Mouse (Mus musculus) cerebellum, postnatal 4 days (tissue): ENCODE data around the gene Gm8104.
"Not testable (repeated sequence)": the region's sequence is repeated elsewhere in the genome, so short reads cannot be mapped to it uniquely, and the experiment has no call there.

ENCODE experiments used
- DNase-seq, 2 experiments: peaks; one replicate each; pipeline ENCODE4 v3.0.0; 2022; ENCODE audit warnings: low spot score in 2 of 2, mixed read lengths in 1 of 2

Gm8104 gene

DNA sequence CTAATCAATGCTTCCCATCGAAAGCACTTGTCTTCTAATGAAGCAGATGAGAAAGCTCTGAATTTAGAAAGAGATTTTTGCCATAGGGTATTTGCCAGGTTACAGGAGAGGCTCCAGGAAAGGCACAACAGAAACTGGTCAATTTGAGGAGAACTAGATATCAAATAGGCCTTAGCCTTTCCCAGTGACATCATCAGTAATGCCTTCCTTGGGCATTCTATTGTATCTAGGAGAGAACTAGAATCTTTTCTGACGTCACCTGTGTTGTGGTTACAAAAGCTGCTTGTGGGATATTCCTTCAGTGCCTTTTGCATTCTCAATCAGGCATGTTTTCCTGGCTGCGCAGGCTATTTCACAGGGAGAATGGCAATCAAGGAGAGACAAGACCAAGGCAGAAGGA, at the start of gene Gm8104:
TSS of gene Gm8104 (plus strand) at position 301 of the 400 bp plus-strand sequence.
- not testable (repeated sequence) for DNase-seq

DNA sequence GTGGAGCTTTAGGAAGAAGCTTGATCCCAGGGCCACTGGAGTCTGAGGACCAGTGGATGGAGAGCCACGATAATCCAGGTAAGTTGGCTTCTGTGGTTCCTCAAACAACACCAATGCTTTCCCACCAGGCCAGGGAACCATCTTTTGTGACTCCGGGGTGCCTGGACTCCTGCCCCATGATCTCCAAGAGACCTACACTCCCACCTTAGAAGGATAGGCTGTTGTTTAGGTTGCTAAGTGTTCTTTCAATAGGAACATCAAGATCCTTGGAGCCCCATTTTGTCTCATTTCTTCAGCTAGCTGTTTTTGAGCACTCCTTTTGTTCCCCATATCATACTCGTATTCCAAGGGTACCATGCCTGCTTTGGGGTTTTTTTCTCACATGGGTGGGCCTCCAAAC, 42.3 kb upstream of the Gm8104 start:
- not testable (repeated sequence) for DNase-seq

DNA sequence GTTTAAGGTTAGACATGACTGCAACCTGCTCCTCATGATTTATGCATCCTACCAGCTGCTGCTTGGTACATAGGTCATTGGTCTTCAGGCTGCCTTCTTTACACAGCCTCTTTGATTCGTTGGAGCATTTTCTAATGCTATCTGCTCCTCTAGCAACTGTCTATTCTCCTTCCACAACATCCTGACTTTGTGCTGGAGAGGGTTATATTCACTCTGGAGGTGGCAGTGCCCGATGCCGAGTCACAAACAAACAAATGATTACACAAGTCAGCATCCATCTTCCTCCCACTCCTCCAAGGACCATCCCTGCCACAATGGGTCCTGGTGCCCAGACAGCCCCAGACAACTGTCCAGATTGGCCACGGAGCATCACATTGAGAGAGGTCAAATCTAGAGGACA, 40.2 kb upstream of the Gm8104 start:
- DNase-seq, result peak in 1 of 2 experiments; percentile 17

DNA sequence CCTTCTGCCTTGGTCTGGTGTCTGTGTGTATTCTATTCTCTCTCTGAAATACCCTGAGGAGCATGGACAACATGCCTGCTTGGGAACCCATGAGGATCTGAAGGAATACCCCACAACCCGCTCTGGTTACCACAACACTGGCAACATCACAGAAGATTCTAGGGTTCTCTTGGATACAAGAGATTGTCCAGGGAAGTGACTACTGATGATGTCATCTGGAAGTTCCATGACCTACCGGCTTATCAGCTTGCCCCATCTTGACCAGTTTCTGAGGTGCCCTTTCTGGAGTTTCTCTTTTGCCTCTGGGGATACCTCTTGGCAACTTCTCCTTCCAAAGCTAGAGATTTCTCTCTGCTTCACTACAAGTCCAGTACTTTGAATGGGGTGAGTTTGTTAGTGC, 23.9 kb upstream of the Gm8104 start, which contains the start of gene Gm8094:
TSS of gene Gm8094 (minus strand) at position 101 of the 400 bp plus-strand sequence.
- DNase-seq, result not testable (repeated sequence)

DNA sequence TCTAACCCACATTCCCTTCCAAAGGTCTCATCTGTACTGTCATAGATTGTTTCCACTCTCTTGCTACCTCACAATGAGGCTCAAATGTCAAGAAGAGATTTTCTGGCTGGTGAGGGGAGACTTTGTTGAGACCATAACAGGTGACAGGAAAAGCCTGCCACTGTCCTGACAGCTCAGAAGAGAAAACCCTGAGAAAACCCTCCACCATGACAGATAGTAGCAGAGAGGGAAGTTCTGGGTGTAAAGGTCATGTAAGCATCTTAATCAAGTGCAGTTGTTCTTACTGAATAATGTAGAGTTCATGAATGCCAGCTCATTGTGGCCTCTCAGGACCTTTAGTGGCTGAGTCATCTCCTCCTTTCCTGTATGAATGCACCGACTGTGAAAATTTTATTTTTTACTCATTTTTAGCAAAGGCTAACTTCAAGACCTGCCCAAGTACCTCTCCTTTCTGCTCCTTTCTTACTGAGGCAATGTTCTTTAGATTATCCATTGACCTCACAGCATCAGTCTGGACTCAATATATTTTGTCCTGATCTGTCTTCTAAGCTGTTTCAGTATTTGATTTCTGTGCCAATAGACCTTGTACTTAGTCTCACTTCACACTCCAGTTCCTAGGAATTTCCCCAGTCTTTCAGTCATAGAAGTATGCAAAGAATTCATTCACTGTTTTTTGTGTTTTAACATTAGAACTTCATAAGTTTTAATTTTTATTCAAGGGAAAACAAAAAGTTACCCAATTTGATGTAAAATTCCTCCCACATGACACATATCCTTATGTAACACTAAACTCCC, 15.3 kb upstream of the Gm8104 start:
- DNase-seq, result not testable (repeated sequence)

DNA sequence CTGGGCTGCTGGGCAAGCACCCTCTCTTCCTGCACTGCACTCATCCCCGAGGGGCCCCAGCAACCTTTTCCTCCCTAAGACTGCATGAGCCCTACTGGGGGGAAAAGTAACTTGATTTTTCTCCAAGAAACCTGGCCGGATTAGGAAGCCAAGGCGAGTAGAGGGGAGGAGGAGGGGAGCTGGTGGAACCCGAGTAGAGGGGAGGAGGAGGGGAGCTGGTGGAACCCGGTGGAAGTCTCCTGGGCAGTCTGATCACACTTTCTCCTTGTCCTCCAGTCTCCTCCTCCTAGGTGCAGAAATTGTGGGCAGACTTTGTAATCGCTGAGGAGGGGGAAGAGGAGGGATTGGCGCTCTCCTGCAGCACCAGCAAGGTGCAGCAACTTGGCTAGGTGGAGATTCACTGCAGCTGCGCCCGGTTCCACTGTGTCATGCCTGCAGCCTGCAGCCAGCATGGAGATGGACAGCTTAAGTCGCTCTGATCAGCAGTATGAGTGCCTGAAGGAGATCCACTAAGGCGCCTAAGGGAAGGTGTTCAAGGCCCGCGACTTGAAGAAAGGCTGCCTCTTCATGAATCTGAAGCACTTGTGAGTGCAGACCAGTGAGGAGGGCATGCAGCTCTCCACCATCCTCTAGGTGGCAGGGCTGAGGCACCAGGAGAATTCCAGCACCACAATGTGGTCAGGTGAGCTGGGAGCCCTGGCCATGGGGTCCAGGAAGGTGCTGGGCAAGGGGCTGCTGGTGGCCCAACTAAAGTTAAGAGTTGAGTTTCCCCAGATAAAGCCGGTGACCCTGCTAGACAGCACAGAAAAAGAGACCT, 11.1 kb upstream of the Gm8104 start:
- DNase-seq, result not testable (repeated sequence)

DNA sequence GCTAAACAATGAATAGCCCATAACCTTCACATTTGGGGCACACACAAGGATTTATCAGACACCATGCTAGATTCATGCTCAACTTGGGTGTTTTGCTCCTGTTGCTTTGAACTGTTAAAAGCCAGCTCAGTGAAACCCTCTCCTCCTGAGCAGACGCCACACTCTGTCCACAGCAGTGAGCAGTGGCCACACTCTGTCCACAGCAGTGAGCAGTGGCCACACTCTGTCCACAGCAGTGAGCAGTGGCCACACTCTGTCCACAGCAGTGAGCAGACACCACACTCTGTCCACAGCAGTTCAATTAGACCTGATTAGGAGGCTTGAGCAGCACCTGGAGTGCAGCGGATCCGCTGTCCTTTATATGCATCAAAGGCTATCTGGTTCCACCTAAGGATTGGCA, 19.3 kb downstream of the Gm8104 start:
- not testable (repeated sequence) for DNase-seq

DNA sequence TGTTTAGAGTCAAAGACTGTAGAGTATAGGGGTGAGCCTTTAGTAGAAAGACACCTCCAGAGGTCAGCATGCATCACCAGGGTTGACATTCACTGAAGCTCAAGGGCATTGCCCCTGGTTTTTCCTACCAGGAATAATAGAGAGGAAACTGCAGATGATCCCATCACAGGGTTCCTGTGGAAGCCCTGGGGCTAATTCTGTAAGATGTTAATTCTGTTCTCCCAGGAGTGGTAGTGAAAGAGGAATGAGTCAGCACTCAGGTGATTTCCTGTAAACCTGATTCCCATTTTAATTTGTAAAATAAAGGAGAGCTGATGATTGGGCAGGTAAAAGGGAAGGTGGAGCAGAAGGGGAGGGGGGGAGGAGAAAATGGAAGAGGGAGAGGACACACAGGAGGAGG, 25.9 kb downstream of the Gm8104 start:
- DNase-seq, result not testable (repeated sequence)
